Mouse (Mus musculus): Measurements from ENCODE around the gene Cfap77. TPM values are rescaled to one million over a fixed set of nuclear protein-coding genes. Genes with fewer than 3 reads are reported as not detected.

The Cfap77 gene
- polyA plus RNA-seq, 1 experiment, result 20.9 TPM

- Histone ChIP-seq H3K4me3 (ENCODE audit: control insufficient read depth, low read depth, low read length) (no peak overlapping the region), H3K36me3 (ENCODE audit: control insufficient read depth, insufficient read depth, low read length) (no peaks in the 10 kb centered on the region), H3K27ac (ENCODE audit: control insufficient read depth, insufficient read depth, low read depth, low read length) (no peak overlapping the region), H3K4me1 (ENCODE audit: control insufficient read depth, insufficient read depth, low read length) (no peaks in the 10 kb centered on the region), H3K27me3 (ENCODE audit: control insufficient read depth, insufficient read depth, low read length) (no peaks in the 10 kb centered on the region)
- TF ChIP-seq CTCF (IDR thresholded peaks at IDR 0.05; ENCODE audit: control insufficient read depth, insufficient read depth, insufficient replicate concordance, low read depth, low read length), result no peak
- TF ChIP-seq POLR2A (IDR thresholded peaks at IDR 0.05; ENCODE audit: control insufficient read depth, low read depth, low read length), result no peak
Measured at GRCm38 (mm10) chr2:28938997-28939396, 115.9 kb downstream of the Cfap77 start.

- no peaks in the 10 kb centered on the region for H3K27me3 ChIP-seq (ENCODE audit: control insufficient read depth, insufficient read depth, low read length)
- H3K4me3 ChIP-seq (ENCODE audit: control insufficient read depth, low read depth, low read length), result no peak overlapping the region
- H3K4me1 ChIP-seq (ENCODE audit: control insufficient read depth, insufficient read depth, low read length), result no peaks in the 10 kb centered on the region
- no peaks in the 10 kb centered on the region for H3K36me3 ChIP-seq (ENCODE audit: control insufficient read depth, insufficient read depth, low read length)
- TF ChIP-seq CTCF (IDR thresholded peaks at IDR 0.05; ENCODE audit: control insufficient read depth, insufficient read depth, insufficient replicate concordance, low read depth, low read length) (peak; percentile 42; the same call in 1 of the 2 replicates), POLR2A (IDR thresholded peaks at IDR 0.05; ENCODE audit: control insufficient read depth, low read depth, low read length) (no peak)
- H3K27ac ChIP-seq (ENCODE audit: control insufficient read depth, insufficient read depth, low read depth, low read length), result no peak overlapping the region
Measured at GRCm38 (mm10) chr2:28930571-28930970, 124.3 kb downstream of the Cfap77 start.

- no peaks in the 10 kb centered on the region for H3K27me3 ChIP-seq (ENCODE audit: control insufficient read depth, insufficient read depth, low read length)
- TF ChIP-seq CTCF (IDR thresholded peaks at IDR 0.05; ENCODE audit: control insufficient read depth, insufficient read depth, insufficient replicate concordance, low read depth, low read length), result peak; percentile 81; the same call in 1 of the 2 replicates
- TF ChIP-seq POLR2A (IDR thresholded peaks at IDR 0.05; ENCODE audit: control insufficient read depth, low read depth, low read length), result no peak
Measured at GRCm38 (mm10) chr2:28923912-28924311, 131.0 kb downstream of the Cfap77 start.

GRCm38 (mm10) chr2:28919001-28919400 lies 135.9 kb downstream of the Cfap77 start:
- H3K36me3 ChIP-seq (ENCODE audit: control insufficient read depth, insufficient read depth, low read length), result no peaks in the 10 kb centered on the region
- peaks cover 8% of the 10 kb centered on the region; the same call in 1 of the 2 replicates for H3K27me3 ChIP-seq (ENCODE audit: control insufficient read depth, insufficient read depth, low read length)
- H3K4me3 ChIP-seq (ENCODE audit: control insufficient read depth, low read depth, low read length), result no peak overlapping the region
- peaks cover 21% of the 10 kb centered on the region for H3K4me1 ChIP-seq (ENCODE audit: control insufficient read depth, insufficient read depth, low read length)
- no peak overlapping the region for H3K27ac ChIP-seq (ENCODE audit: control insufficient read depth, insufficient read depth, low read depth, low read length)
- no peak for TF ChIP-seq CTCF (IDR thresholded peaks at IDR 0.05; ENCODE audit: control insufficient read depth, insufficient read depth, insufficient replicate concordance, low read depth, low read length)
- no peak for TF ChIP-seq POLR2A (IDR thresholded peaks at IDR 0.05; ENCODE audit: control insufficient read depth, low read depth, low read length)

More at GRCm38 (mm10) chr2:28923912-28924311, 131.0 kb downstream of the Cfap77 start:
- Histone ChIP-seq H3K27ac (ENCODE audit: control insufficient read depth, insufficient read depth, low read depth, low read length) (no peak overlapping the region), H3K4me1 (ENCODE audit: control insufficient read depth, insufficient read depth, low read length) (no peaks in the 10 kb centered on the region), H3K4me3 (ENCODE audit: control insufficient read depth, low read depth, low read length) (no peak overlapping the region), H3K36me3 (ENCODE audit: control insufficient read depth, insufficient read depth, low read length) (no peaks in the 10 kb centered on the region)

- Histone ChIP-seq H3K27ac (ENCODE audit: control insufficient read depth, insufficient read depth, low read depth, low read length) (no peak overlapping the region), H3K4me1 (ENCODE audit: control insufficient read depth, insufficient read depth, low read length) (peaks cover 21% of the 10 kb centered on the region), H3K4me3 (ENCODE audit: control insufficient read depth, low read depth, low read length) (peak overlapping the region; percentile 62), H3K36me3 (ENCODE audit: control insufficient read depth, insufficient read depth, low read length) (no peaks in the 10 kb centered on the region), H3K27me3 (ENCODE audit: control insufficient read depth, insufficient read depth, low read length) (peaks cover 8% of the 10 kb centered on the region; the same call in 1 of the 2 replicates)
- TF ChIP-seq POLR2A (IDR thresholded peaks at IDR 0.05; ENCODE audit: control insufficient read depth, low read depth, low read length) (no peak), CTCF (IDR thresholded peaks at IDR 0.05; ENCODE audit: control insufficient read depth, insufficient read depth, insufficient replicate concordance, low read depth, low read length) (no peak)
Measured at GRCm38 (mm10) chr2:28917518-28918361, 137.1 kb downstream of the Cfap77 start.

GRCm38 (mm10) chr2:28917156-28917517 lies 137.7 kb downstream of the Cfap77 start:
- Histone ChIP-seq H3K4me3 (ENCODE audit: control insufficient read depth, low read depth, low read length) (peak overlapping the region; percentile 62; the same call in 1 of the 2 replicates), H3K27ac (ENCODE audit: control insufficient read depth, insufficient read depth, low read depth, low read length) (no peak overlapping the region), H3K36me3 (ENCODE audit: control insufficient read depth, insufficient read depth, low read length) (no peaks in the 10 kb centered on the region), H3K27me3 (ENCODE audit: control insufficient read depth, insufficient read depth, low read length) (peaks cover 8% of the 10 kb centered on the region; the same call in 1 of the 2 replicates), H3K4me1 (ENCODE audit: control insufficient read depth, insufficient read depth, low read length) (peaks cover 21% of the 10 kb centered on the region)
- TF ChIP-seq POLR2A (IDR thresholded peaks at IDR 0.05; ENCODE audit: control insufficient read depth, low read depth, low read length) (no peak), CTCF (IDR thresholded peaks at IDR 0.05; ENCODE audit: control insufficient read depth, insufficient read depth, insufficient replicate concordance, low read depth, low read length) (no peak)

GRCm38 (mm10) chr2:28916513-28916865 lies 138.4 kb downstream of the Cfap77 start, which contains the start of gene Barhl1:
Gene Barhl1, minus strand, starts transcription at chr2:28916668.
- no peaks in the 10 kb centered on the region for H3K36me3 ChIP-seq (ENCODE audit: control insufficient read depth, insufficient read depth, low read length)
- H3K27ac ChIP-seq (ENCODE audit: control insufficient read depth, insufficient read depth, low read depth, low read length), result no peak within 1 kb of the TSS
- peaks cover 26% of the 10 kb centered on the region for H3K4me1 ChIP-seq (ENCODE audit: control insufficient read depth, insufficient read depth, low read length)
- no peak for TF ChIP-seq POLR2A (IDR thresholded peaks at IDR 0.05; ENCODE audit: control insufficient read depth, low read depth, low read length)
- TF ChIP-seq CTCF (IDR thresholded peaks at IDR 0.05; ENCODE audit: control insufficient read depth, insufficient read depth, insufficient replicate concordance, low read depth, low read length), result no peak
- peaks cover 11% of the 10 kb centered on the region; the same call in 1 of the 2 replicates for H3K27me3 ChIP-seq (ENCODE audit: control insufficient read depth, insufficient read depth, low read length)
- peak within 1 kb of the TSS; percentile 62 for H3K4me3 ChIP-seq (ENCODE audit: control insufficient read depth, low read depth, low read length)
